Mouse (Mus musculus): ENCODE measurements around the gene Cox4i1. TPM values are rescaled to one million over a fixed set of nuclear protein-coding genes. Genes with fewer than 3 reads are reported as not detected.

The Cox4i1 gene
- total RNA-seq, 2 experiments from 2014 or later: 2,747 to 2,903 TPM

GRCm38 (mm10) chr8:120693861-120694493 is 26.0 kb downstream of the Cox4i1 start:
- peak; percentile 66 for DNase-seq

GRCm38 (mm10) chr8:120696401-120697153 is 28.6 kb downstream of the Cox4i1 start:
- no peak for DNase-seq

- DNase-seq: peak; percentile 61
Measured at GRCm38 (mm10) chr8:120697154-120697978, 29.3 kb downstream of the Cox4i1 start.

GRCm38 (mm10) chr8:120697979-120698272 is 29.9 kb downstream of the Cox4i1 start:
- no peak for DNase-seq

- no peak for DNase-seq
Measured at GRCm38 (mm10) chr8:120698426-120698825, 30.4 kb downstream of the Cox4i1 start.

GRCm38 (mm10) chr8:120699079-120699478 is 31.1 kb downstream of the Cox4i1 start:
- no peak for DNase-seq

GRCm38 (mm10) chr8:120699565-120699964 is 31.5 kb downstream of the Cox4i1 start:
- DNase-seq: no peak

- no peak for DNase-seq
Measured at GRCm38 (mm10) chr8:120700053-120700452, 32.0 kb downstream of the Cox4i1 start.

- DNase-seq: no peak
Measured at GRCm38 (mm10) chr8:120701758-120702465, 33.9 kb downstream of the Cox4i1 start.

- no peak for DNase-seq
Measured at GRCm38 (mm10) chr8:120704203-120704602, 36.2 kb downstream of the Cox4i1 start.

- DNase-seq: no peak
Measured at GRCm38 (mm10) chr8:120705163-120705562, 37.1 kb downstream of the Cox4i1 start.

GRCm38 (mm10) chr8:120706193-120706592 is 38.2 kb downstream of the Cox4i1 start:
- DNase-seq: no peak

- no peak for DNase-seq
Measured at GRCm38 (mm10) chr8:120709176-120709575, 41.2 kb downstream of the Cox4i1 start.

GRCm38 (mm10) chr8:120715200-120715599 is 47.2 kb downstream of the Cox4i1 start:
- no peak for DNase-seq

- no peak for DNase-seq
Measured at GRCm38 (mm10) chr8:120715996-120716680, 48.1 kb downstream of the Cox4i1 start.

- no peak for DNase-seq
Measured at GRCm38 (mm10) chr8:120719586-120720236, 51.7 kb downstream of the Cox4i1 start.

- DNase-seq: no peak
Measured at GRCm38 (mm10) chr8:120723025-120723424, 55.0 kb downstream of the Cox4i1 start.

All from adrenal gland, postnatal 10 days (tissue).